Comparison of ENCODE assay signal across 8 mouse cellular contexts in the genomic region with DNA sequence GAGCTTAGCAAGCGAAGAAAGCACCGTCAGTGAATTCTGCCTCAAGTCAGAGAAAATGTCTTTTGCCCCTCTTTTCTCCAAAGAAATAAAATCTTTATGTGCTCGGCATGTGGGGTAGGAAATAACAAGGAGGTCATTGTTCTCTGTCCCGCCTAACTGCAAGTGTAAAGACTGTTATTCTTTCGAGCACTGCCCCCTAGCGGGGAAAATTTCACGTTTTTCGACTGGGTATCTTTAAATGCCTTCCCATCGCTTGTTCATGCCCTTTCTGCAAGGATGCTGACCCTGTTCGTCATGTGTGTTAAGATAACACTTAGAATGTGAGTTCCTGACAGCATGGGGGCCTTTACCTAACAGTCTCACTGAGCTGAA. TPM values are rescaled to one million over a fixed set of nuclear protein-coding genes. Genes with fewer than 3 reads are reported as not detected.
DNase-seq lines count a peak whose midpoint lies in the region; ATAC-seq lines count a peak whose summit lies in the region.

No protein-coding gene starts in this region.

- H3K4me3 ChIP-seq in hindbrain, embryonic 15.5 days: peak overlapping the region; percentile 14; the same call in 1 of the 2 replicates

- H3K36me3 ChIP-seq in hindbrain, embryonic 15.5 days: no peaks in the 10 kb centered on the region

- H3K4me1 ChIP-seq in hindbrain, embryonic 15.5 days (replicated peaks): peaks cover 23% of the 10 kb centered on the region

- no peaks in the 10 kb centered on the region for H3K9me3 ChIP-seq in hindbrain, embryonic 15.5 days

- no peaks in the 10 kb centered on the region for H3K27me3 ChIP-seq in hindbrain, embryonic 15.5 days

- 1% methylated on average over 10 of the region's 10 CpGs for WGBS in hindbrain, embryonic 15.5 days

- H3K4me2 ChIP-seq in hindbrain, embryonic 15.5 days: peak overlapping the region; percentile 48

- DNase-seq in R1 (ENCODE audit: low read depth, low spot score): peak; percentile 89
- DNase-seq in cerebellum, postnatal 36 days: peak; percentile 91 to 97
- peak; percentile 89 for DNase-seq in gastrocnemius, adult 18-20 months (ENCODE audit: low spot score)
- peak; percentile 87 to 100 for DNase-seq in layer of hippocampus, postnatal 25 days (ENCODE audit: extremely low spot score in 1 of 2, low spot score in 1 of 2)
- DNase-seq in lung, postnatal 4 days: peak; percentile 71 to 91
- peak; percentile 96 for DNase-seq in right cerebral cortex, adult 2 months (ENCODE audit: low spot score in 2 of 2)
- peak; percentile 95 for DNase-seq in urinary bladder, postnatal 14 days (ENCODE audit: low spot score)

- peak overlapping the region; percentile 54; the same call in 1 of the 2 replicates for H3K27ac ChIP-seq in hindbrain, embryonic 15.5 days (replicated peaks)

- peak; percentile 90 for ATAC-seq in hindbrain, embryonic 15.5 days (ENCODE audit: low FRiP score, low read depth)

- H3K9ac ChIP-seq in hindbrain, embryonic 15.5 days: peak overlapping the region; percentile 29; the same call in 1 of the 2 replicates

RNA-seq across cellular contexts. Expression of a gene that starts 47.0 kb away (rescaled TPM):
- total RNA-seq in gastrocnemius, adult 18-20 months (2021): 10 to 100 TPM; 24.1 to 27.0 TPM
- 33.8 and 37.0 TPM in 2 replicates for polyA plus RNA-seq in hindbrain, embryonic 15.5 days (2015; fragmentation: Nextera tagmentation; extraction: Ambion mirVana)
- total RNA-seq in layer of hippocampus, postnatal 25 days (2021): 10 to 100 TPM; 38.1 to 38.6 TPM

Comparison
In these comparisons a context has a peak if more than half of its experiments do, and no peak if none do; other contexts are left out.
1. Peak in every context shown above with its lines: DNase-seq, ATAC-seq, H3K4me3 ChIP-seq and H3K27ac ChIP-seq.